Mouse (Mus musculus) cerebellum, adult 9-11 months (tissue): ENCODE measurements around the gene Tcap.

Source experiments
- DNase-seq: peaks from one replicate; pipeline ENCODE4 v3.0.0; 2022

The Tcap gene

GRCm38 (mm10) chr11:98383261-98384030, at the start of gene Tcap:
Tcap (plus strand) TSS chr11:98383811.
- DNase-seq, result peak; percentile 87

- peak; percentile 89 for DNase-seq
These were observed 49.5 kb upstream of the Tcap start for GRCm38 (mm10) chr11:98333981-98334741.

GRCm38 (mm10) chr11:98335250-98335649, 48.4 kb upstream of the Tcap start:
- DNase-seq, result peak; percentile 71

- peak; percentile 71 for DNase-seq
These were observed 47.1 kb upstream of the Tcap start for GRCm38 (mm10) chr11:98336245-98337107.

GRCm38 (mm10) chr11:98338507-98338961, 45.1 kb upstream of the Tcap start:
- peak; percentile 92 for DNase-seq

GRCm38 (mm10) chr11:98339071-98339501, 44.5 kb upstream of the Tcap start:
- DNase-seq, result peak; percentile 75

GRCm38 (mm10) chr11:98339679-98340287, 43.8 kb upstream of the Tcap start:
- peak; percentile 76 for DNase-seq

GRCm38 (mm10) chr11:98340597-98340996, 43.0 kb upstream of the Tcap start:
- no peak for DNase-seq

GRCm38 (mm10) chr11:98341174-98341573, 42.4 kb upstream of the Tcap start:
- no peak for DNase-seq

- DNase-seq, result peak; percentile 94
These were observed 41.3 kb upstream of the Tcap start for GRCm38 (mm10) chr11:98342000-98342945.

- DNase-seq, result peak; percentile 88
These were observed 38.4 kb upstream of the Tcap start for GRCm38 (mm10) chr11:98345253-98345652.

GRCm38 (mm10) chr11:98346168-98346567, 37.4 kb upstream of the Tcap start:
- no peak for DNase-seq

GRCm38 (mm10) chr11:98347385-98348082, 36.1 kb upstream of the Tcap start:
- DNase-seq, result peak; percentile 75

- DNase-seq, result peak; percentile 86
These were observed 35.3 kb upstream of the Tcap start, which contains the start of gene Ppp1r1b for GRCm38 (mm10) chr11:98348083-98348961. Ppp1r1b (plus strand) TSS chr11:98348404.

- peak; percentile 40 for DNase-seq
These were observed 34.3 kb upstream of the Tcap start for GRCm38 (mm10) chr11:98349308-98349707.

- DNase-seq, result no peak
These were observed 31.2 kb upstream of the Tcap start for GRCm38 (mm10) chr11:98352272-98352990.

- DNase-seq, result peak; percentile 61
These were observed 29.9 kb upstream of the Tcap start for GRCm38 (mm10) chr11:98353651-98354211.

GRCm38 (mm10) chr11:98354445-98354844, 29.2 kb upstream of the Tcap start:
- DNase-seq, result peak; percentile 39
